Mouse (Mus musculus) hindbrain, embryonic 12.5 days (tissue): Measurements from ENCODE around the gene Brpf1. TPM values are rescaled to one million over a fixed set of nuclear protein-coding genes. Genes with fewer than 3 reads are reported as not detected.

Experiments used
- ATAC-seq: fragments of 200-750 bp; cut with Nextera tagmentation; 2 replicates; pipeline ENCODE4 v1.8.0; 2017; ENCODE audit warnings: moderate TSS enrichment; ENCODE audit not compliant: low FRiP score
- H3K27ac ChIP-seq: fragments of 300-500 bp; sonication (generic); 2 replicates; pipeline ENCODE4 v1.5.1; 2016; ENCODE audit warnings: mild to moderate bottlenecking
- H3K27me3 ChIP-seq: fragments of 300-500 bp; sonication (generic); 2 replicates; pipeline ENCODE4 v1.6.1; 2016; ENCODE audit warnings: mild to moderate bottlenecking
- H3K36me3 ChIP-seq: fragments of 300-500 bp; sonication (generic); 2 replicates; pipeline ENCODE4 v1.6.1; 2016; ENCODE audit warnings: mild to moderate bottlenecking
- H3K4me1 ChIP-seq: fragments of 300-500 bp; sonication (generic); 2 replicates; pipeline ENCODE4 v1.6.1; 2016
- H3K4me2 ChIP-seq: fragments of 300-500 bp; sonication (generic); replicated peaks from 2 replicates; pipeline ENCODE4 v1.6.1; 2016; ENCODE audit warnings: mild to moderate bottlenecking
- H3K4me3 ChIP-seq: fragments of 300-500 bp; sonication (generic); 2 replicates; pipeline ENCODE4 v1.5.1; 2016; ENCODE audit warnings: mild to moderate bottlenecking
- H3K9ac ChIP-seq: fragments of 300-500 bp; sonication (generic); 2 replicates; pipeline ENCODE4 v1.6.1; 2016; ENCODE audit warnings: mild to moderate bottlenecking, moderate library complexity
- H3K9me3 ChIP-seq: fragments of 300-500 bp; sonication (generic); replicated peaks from 2 replicates; pipeline ENCODE4 v1.6.1; 2016; ENCODE audit warnings: mild to moderate bottlenecking
- WGBS: fragments of 180-500 bp; shearing (Covaris S2); methylation state at CpG from one replicate; pipeline ENCODE4 v1.1.7; 2016; 5-methylcytosine and 5-hydroxymethylcytosine counted together
- polyA plus RNA-seq: library from polyadenylated mRNA; unstranded; fragments of >200 nt; fragmentation: Nextera tagmentation; extraction: Ambion mirVana; gene quantifications from 2 replicates; pipeline ENCODE4 v1.2.1, GENCODE M21; 2016

Gene Brpf1
- polyA plus RNA-seq, 1 experiment from 2014 or later = 28.2 TPM

DNA sequence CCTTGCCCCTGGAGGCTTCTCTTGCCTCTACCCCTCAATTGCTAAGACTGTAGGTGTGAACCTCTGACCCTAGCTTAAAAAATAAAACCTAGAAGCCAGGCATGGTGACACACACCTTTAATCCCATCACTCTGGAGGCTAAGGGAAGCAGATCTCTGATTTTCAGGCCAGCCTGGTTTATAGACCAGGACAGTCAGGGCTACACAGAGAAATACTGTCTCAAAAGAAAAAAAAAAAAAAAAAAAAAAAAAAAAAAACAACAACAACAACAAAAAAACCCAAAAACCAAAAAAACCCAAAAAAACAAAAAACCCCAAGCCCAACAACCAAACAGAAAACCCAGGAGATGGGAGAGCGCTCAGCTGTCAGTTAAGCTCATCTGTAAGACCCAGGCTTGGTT lies 60.6 kb downstream of the Brpf1 start:
- no peak overlapping the region for H3K4me3 ChIP-seq
- H3K4me2 ChIP-seq = no peak overlapping the region
- peaks cover 52% of the 10 kb centered on the region for H3K36me3 ChIP-seq
- H3K4me1 ChIP-seq = no peaks in the 10 kb centered on the region
- 96% methylated on average over 1 of the region's 1 CpGs for WGBS
- no peak for ATAC-seq
- H3K9ac ChIP-seq = no peak overlapping the region
- H3K27ac ChIP-seq = no peak overlapping the region
- no peaks in the 10 kb centered on the region for H3K27me3 ChIP-seq
- H3K9me3 ChIP-seq = no peaks in the 10 kb centered on the region

DNA sequence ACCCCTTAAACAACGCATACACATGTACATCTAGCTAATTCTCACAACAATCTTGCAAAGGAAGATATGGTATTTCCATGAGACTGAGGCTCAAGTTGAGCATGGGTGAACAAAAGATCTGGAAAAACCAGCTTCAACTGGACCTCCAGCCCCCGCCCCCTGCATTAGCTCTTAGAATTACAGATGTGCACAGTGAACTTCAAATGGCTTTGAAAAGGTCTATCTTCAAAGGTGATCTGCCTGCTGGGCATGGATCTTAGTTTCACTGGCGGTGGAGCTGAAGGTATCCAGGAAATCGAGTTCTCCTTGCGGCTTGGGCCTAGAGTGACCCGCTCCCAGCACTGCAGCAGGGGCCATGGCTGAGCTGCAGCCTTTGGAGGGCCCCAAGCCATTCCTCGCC lies 61.2 kb downstream of the Brpf1 start:
- WGBS = 91% methylated on average over 7 of the region's 7 CpGs
- H3K4me1 ChIP-seq = no peaks in the 10 kb centered on the region

DNA sequence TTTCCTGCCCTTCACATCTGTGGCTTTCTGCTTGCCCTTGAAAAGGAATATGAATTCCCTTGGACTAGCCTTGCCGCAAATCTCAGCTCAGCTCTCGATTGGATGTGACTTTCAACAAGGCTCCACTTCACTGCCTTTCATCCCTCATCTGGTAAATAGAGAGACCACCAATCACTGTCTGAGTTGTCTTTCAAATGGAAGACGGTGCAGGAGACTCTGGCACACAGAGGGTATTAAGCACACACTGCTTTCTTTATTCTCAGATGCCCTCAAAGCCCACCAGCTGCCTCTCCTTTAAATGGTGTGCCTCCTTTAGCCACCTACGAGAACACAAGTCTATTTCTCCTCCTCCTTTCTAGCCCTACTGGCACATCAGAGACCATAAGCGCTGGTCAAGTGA lies 61.6 kb downstream of the Brpf1 start:
- no peak for ATAC-seq
- no peaks in the 10 kb centered on the region for H3K27me3 ChIP-seq
- peaks cover 62% of the 10 kb centered on the region for H3K36me3 ChIP-seq
- no peak overlapping the region for H3K27ac ChIP-seq
- H3K4me1 ChIP-seq = no peaks in the 10 kb centered on the region
- H3K4me3 ChIP-seq = no peak overlapping the region
- H3K9me3 ChIP-seq = no peaks in the 10 kb centered on the region
- no peak overlapping the region for H3K4me2 ChIP-seq
- no peak overlapping the region for H3K9ac ChIP-seq
- WGBS = 83% methylated on average over 5 of the region's 5 CpGs

More for the DNA sequence above, 61.2 kb downstream of the Brpf1 start:
- ATAC-seq = no peak
- Histone ChIP-seq H3K4me2 (no peak overlapping the region), H3K27me3 (no peaks in the 10 kb centered on the region), H3K9me3 (no peaks in the 10 kb centered on the region), H3K27ac (no peak overlapping the region), H3K4me3 (no peak overlapping the region), H3K36me3 (peaks cover 58% of the 10 kb centered on the region), H3K9ac (no peak overlapping the region)

DNA sequence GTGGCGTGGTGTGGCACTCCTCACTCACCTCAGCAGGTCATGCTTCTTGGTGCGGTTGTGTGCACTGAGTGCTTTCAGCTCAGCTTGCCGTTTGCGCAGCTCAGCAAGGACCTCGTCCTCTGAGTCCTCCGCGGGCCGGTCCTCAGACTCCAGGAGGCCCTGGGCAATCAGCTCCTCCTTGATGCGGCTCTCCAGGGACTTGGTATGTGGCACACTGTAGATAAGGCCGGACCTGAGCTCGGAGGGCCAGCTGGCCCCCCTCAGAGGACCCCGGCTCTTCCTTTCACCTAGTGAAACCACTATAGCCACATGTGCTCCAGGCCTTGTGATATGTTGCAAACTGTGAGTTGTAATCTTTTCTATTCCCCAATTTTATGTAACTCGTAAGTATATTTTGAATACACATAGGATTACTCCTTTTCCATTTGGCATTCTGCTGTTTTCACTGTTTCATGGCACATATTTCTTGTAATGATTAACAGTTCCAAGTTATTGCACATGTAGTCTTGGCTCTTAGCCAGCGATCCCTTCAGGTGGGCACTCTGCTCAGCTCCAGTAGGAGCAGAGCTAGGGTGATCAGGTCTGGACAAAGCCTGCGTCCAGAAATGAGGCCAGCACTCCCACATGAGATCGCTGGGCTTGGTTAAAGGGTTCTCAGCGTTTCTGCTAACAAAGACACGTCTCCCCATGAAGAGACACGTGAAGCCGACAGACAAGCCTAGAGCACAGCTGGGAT lies 63.4 kb downstream of the Brpf1 start:
- H3K9ac ChIP-seq = no peak overlapping the region
- no peaks in the 10 kb centered on the region for H3K27me3 ChIP-seq
- H3K36me3 ChIP-seq = peaks cover 76% of the 10 kb centered on the region
- no peak overlapping the region for H3K4me2 ChIP-seq
- no peak overlapping the region for H3K4me3 ChIP-seq
- H3K9me3 ChIP-seq = no peaks in the 10 kb centered on the region
- H3K4me1 ChIP-seq = no peaks in the 10 kb centered on the region
- no peak for ATAC-seq
- H3K27ac ChIP-seq = no peak overlapping the region
- 93% methylated on average over 20 of the region's 20 CpGs for WGBS

DNA sequence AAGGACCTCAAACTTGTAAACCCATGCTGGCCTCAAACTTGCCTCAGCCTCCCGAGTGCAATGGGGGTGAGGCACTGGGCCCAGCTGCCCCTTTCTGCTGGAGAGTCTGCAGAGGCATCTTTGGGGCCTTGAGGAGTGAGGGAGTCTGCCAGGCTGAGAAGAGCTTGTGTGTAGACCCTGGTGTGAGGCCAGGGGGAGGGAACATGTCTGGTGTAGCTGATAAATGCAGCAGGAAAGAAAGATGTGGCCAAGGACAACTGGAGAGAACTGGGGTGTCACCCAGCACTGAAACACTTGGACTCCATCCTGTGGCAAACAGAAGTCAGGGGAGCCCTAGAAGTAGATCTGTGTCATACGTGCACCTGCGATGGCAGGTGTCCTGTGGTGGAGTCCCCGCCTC lies 66.6 kb downstream of the Brpf1 start:
- Histone ChIP-seq H3K4me1 (peaks cover 7% of the 10 kb centered on the region), H3K9ac (no peak overlapping the region), H3K27ac (no peak overlapping the region), H3K4me2 (no peak overlapping the region), H3K27me3 (no peaks in the 10 kb centered on the region), H3K36me3 (peaks cover 72% of the 10 kb centered on the region), H3K9me3 (no peaks in the 10 kb centered on the region), H3K4me3 (no peak overlapping the region)
- no peak for ATAC-seq
- WGBS = 86% methylated on average over 4 of the region's 4 CpGs

Other genes starting within 250 kb of the Brpf1 start
- gene Setd5, start 229.8 kb upstream of the Brpf1 start, polyA plus RNA-seq = 67.1 and 74.1 TPM in 2 replicates
- gene Lhfpl4, start 111.8 kb upstream of the Brpf1 start, polyA plus RNA-seq = 41.1 and 43.0 TPM in 2 replicates
- gene Mtmr14, start 69.3 kb upstream of the Brpf1 start, polyA plus RNA-seq = 43.3 and 43.8 TPM in 2 replicates
- gene Cpne9, start 24.8 kb upstream of the Brpf1 start, polyA plus RNA-seq = 0.39 and 0.42 TPM in 2 replicates
- 11.1 and 12.0 TPM in 2 replicates for gene Ogg1, start 19.8 kb downstream of the Brpf1 start, polyA plus RNA-seq
- 72.5 and 78.4 TPM in 2 replicates for gene Camk1, start 36.8 kb downstream of the Brpf1 start, polyA plus RNA-seq
- 64.5 and 66.0 TPM in 2 replicates for gene Tada3, start 70.7 kb downstream of the Brpf1 start, polyA plus RNA-seq
- 363 and 371 TPM in 2 replicates for gene Arpc4, start 71.0 kb downstream of the Brpf1 start, polyA plus RNA-seq
- gene Ttll3, start 82.1 kb downstream of the Brpf1 start, polyA plus RNA-seq = 8.0 and 8.9 TPM in 2 replicates
- 22.0 and 26.1 TPM in 2 replicates for gene Rpusd3, start 112.2 kb downstream of the Brpf1 start, polyA plus RNA-seq
- not detected in 2 replicates for gene Cidec, start 128.6 kb downstream of the Brpf1 start, polyA plus RNA-seq
- gene Jagn1, start 135.4 kb downstream of the Brpf1 start, polyA plus RNA-seq = 69.2 and 71.3 TPM in 2 replicates
- gene Il17re, start 151.3 kb downstream of the Brpf1 start, polyA plus RNA-seq = 0.74 and 1.1 TPM in 2 replicates
- 5.4 and 6.0 TPM in 2 replicates for gene Il17rc, start 164.3 kb downstream of the Brpf1 start, polyA plus RNA-seq
- 47.5 and 54.3 TPM in 2 replicates for gene Creld1, start 176.2 kb downstream of the Brpf1 start, polyA plus RNA-seq
- gene Prrt3, start 194.8 kb downstream of the Brpf1 start, polyA plus RNA-seq = 2.8 and 3.7 TPM in 2 replicates
- 91.6 and 94.0 TPM in 2 replicates for gene Emc3, start 224.5 kb downstream of the Brpf1 start, polyA plus RNA-seq
- 8.8 and 10.4 TPM in 2 replicates for gene Fancd2, start 224.5 kb downstream of the Brpf1 start, polyA plus RNA-seq